Mouse (Mus musculus): ENCODE data around the gene Usp46. TPM values are rescaled to one million over a fixed set of nuclear protein-coding genes. Genes with fewer than 3 reads are reported as not detected.

Gene Usp46
- polyA plus RNA-seq, 1 experiment from 2014 or later: 36.8 TPM

DNA sequence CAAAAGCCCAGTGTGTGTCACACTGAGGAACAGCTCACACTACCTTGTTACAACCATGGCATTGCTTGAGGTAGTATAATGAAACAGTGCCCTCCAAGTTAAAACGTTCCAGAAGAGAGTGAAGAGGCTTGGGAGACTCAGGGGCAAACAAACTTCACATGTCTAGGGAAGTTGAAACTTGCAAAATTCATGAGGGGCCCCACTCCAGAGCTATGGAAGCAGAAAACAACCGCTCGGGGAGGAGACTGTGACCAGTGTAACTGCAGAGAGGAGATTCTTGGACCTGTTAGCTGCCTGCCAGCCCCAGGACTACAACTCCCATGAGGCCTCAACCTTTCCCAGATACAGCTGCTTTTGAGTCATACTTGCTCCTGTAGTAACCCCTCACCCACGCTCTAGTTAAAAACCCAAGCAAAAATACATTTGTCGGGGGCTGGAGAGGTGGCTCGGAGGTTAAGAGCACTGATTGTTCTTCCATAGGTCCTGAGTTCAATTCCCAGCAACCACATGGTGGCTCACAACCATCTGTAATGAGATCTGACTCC, 25.4 kb downstream of the Usp46 start:
- 76% methylated on average over 6 of the region's 6 CpGs for WGBS
- H3K27me3 ChIP-seq (ENCODE audit: control insufficient read depth, insufficient read depth, low read length): no peaks in the 10 kb centered on the region

GRCm38 (mm10) chr5:74040541-74040940, 27.7 kb downstream of the Usp46 start:
- H3K27me3 ChIP-seq (ENCODE audit: control insufficient read depth, insufficient read depth, low read length): no peaks in the 10 kb centered on the region
- no peak overlapping the region for H3K4me3 ChIP-seq (ENCODE audit: low read depth, low read length)
- H3K4me2 ChIP-seq (ENCODE audit: low read depth, low read length): no peak overlapping the region
- no peak for ATAC-seq (ENCODE audit: low read depth)
- no peaks in the 10 kb centered on the region for H3K4me1 ChIP-seq (ENCODE audit: control insufficient read depth, insufficient read depth, low read length)
- no peak overlapping the region for H3K9ac ChIP-seq (replicated peaks; ENCODE audit: low read depth, low read length)
- H3K36me3 ChIP-seq (ENCODE audit: control insufficient read depth, insufficient read depth, low read length): no peaks in the 10 kb centered on the region
- no peaks in the 10 kb centered on the region for H3K9me3 ChIP-seq (ENCODE audit: control insufficient read depth, low read length)
- WGBS: 95% methylated on average over 4 of the region's 4 CpGs
- no peak overlapping the region for H3K27ac ChIP-seq (ENCODE audit: low read depth, low read length)

More for the DNA sequence above, 25.4 kb downstream of the Usp46 start:
- no peak overlapping the region for H3K4me2 ChIP-seq (ENCODE audit: low read depth, low read length)
- no peak overlapping the region for H3K9ac ChIP-seq (replicated peaks; ENCODE audit: low read depth, low read length)
- H3K36me3 ChIP-seq (ENCODE audit: control insufficient read depth, insufficient read depth, low read length): no peaks in the 10 kb centered on the region
- H3K4me1 ChIP-seq (ENCODE audit: control insufficient read depth, insufficient read depth, low read length): no peaks in the 10 kb centered on the region
- H3K9me3 ChIP-seq (ENCODE audit: control insufficient read depth, low read length): no peaks in the 10 kb centered on the region; the same call in 1 of the 2 replicates
- no peak overlapping the region for H3K27ac ChIP-seq (ENCODE audit: low read depth, low read length)
- ATAC-seq (ENCODE audit: low read depth): no peak
- H3K4me3 ChIP-seq (ENCODE audit: low read depth, low read length): no peak overlapping the region

- Histone ChIP-seq H3K4me3 (ENCODE audit: low read depth, low read length) (no peak overlapping the region), H3K9me3 (ENCODE audit: control insufficient read depth, low read length) (no peaks in the 10 kb centered on the region), H3K27me3 (ENCODE audit: control insufficient read depth, insufficient read depth, low read length) (no peaks in the 10 kb centered on the region), H3K4me1 (ENCODE audit: control insufficient read depth, insufficient read depth, low read length) (no peaks in the 10 kb centered on the region), H3K36me3 (ENCODE audit: control insufficient read depth, insufficient read depth, low read length) (no peaks in the 10 kb centered on the region), H3K27ac (ENCODE audit: low read depth, low read length) (no peak overlapping the region), H3K4me2 (ENCODE audit: low read depth, low read length) (no peak overlapping the region), H3K9ac (replicated peaks; ENCODE audit: low read depth, low read length) (no peak overlapping the region)
- no peak for ATAC-seq (ENCODE audit: low read depth)
- 76% methylated on average over 2 of the region's 2 CpGs for WGBS
Observed at GRCm38 (mm10) chr5:74035454-74035853, 32.8 kb downstream of the Usp46 start.

DNA sequence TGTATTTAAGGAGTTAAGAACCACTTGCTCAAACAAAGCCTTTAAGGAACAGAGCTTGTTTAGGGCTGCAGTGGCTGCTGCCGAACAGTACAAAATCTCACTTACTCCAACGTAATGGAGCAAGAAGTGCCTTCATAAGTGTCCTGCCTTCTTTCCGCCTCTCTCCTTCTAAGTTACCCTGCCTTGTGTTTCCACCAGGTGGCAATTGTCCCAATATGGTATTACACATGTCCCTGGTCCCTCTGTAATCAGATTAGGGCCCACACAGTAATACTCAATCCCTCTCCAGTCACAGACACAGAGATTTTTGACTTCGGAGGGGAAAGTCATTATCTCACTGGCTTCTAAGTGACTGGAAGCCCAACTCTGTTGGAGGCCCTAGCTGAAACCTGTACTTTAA, 34.1 kb downstream of the Usp46 start:
- Histone ChIP-seq H3K27me3 (ENCODE audit: control insufficient read depth, insufficient read depth, low read length) (no peaks in the 10 kb centered on the region), H3K4me3 (ENCODE audit: low read depth, low read length) (no peak overlapping the region), H3K36me3 (ENCODE audit: control insufficient read depth, insufficient read depth, low read length) (no peaks in the 10 kb centered on the region), H3K4me1 (ENCODE audit: control insufficient read depth, insufficient read depth, low read length) (no peaks in the 10 kb centered on the region), H3K9ac (replicated peaks; ENCODE audit: low read depth, low read length) (no peak overlapping the region), H3K9me3 (ENCODE audit: control insufficient read depth, low read length) (no peaks in the 10 kb centered on the region), H3K27ac (ENCODE audit: low read depth, low read length) (no peak overlapping the region), H3K4me2 (ENCODE audit: low read depth, low read length) (no peak overlapping the region)
- no peak for ATAC-seq (ENCODE audit: low read depth)
- 90% methylated on average over 4 of the region's 4 CpGs for WGBS

DNA sequence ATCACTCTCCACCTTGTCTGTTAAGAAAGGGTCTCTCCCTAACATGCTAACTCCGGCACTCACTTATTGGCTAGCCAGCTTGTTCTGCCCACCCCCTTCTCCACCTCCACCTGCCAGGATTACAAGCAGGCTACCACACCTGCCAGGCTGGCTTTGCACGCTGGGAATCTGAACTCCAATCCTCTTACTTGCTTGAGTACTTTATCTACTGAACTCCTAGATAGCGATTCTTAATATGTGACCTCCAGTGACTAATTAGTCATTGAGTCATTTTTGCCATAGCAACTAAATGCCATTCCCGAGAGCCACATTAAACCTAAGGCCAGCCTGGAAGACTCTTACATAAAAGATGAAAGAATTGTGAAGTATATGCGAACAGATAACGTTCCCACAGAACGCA, 38.4 kb downstream of the Usp46 start:
- Histone ChIP-seq H3K27ac (ENCODE audit: low read depth, low read length) (no peak overlapping the region), H3K36me3 (ENCODE audit: control insufficient read depth, insufficient read depth, low read length) (no peaks in the 10 kb centered on the region), H3K4me1 (ENCODE audit: control insufficient read depth, insufficient read depth, low read length) (no peaks in the 10 kb centered on the region), H3K4me3 (ENCODE audit: low read depth, low read length) (no peak overlapping the region), H3K27me3 (ENCODE audit: control insufficient read depth, insufficient read depth, low read length) (no peaks in the 10 kb centered on the region), H3K9ac (replicated peaks; ENCODE audit: low read depth, low read length) (no peak overlapping the region), H3K9me3 (ENCODE audit: control insufficient read depth, low read length) (no peaks in the 10 kb centered on the region), H3K4me2 (ENCODE audit: low read depth, low read length) (no peak overlapping the region)
- 69% methylated on average over 7 of the region's 7 CpGs for WGBS
- no peak for ATAC-seq (ENCODE audit: low read depth)

- Histone ChIP-seq H3K4me2 (ENCODE audit: low read depth, low read length) (no peak overlapping the region), H3K4me1 (ENCODE audit: control insufficient read depth, insufficient read depth, low read length) (no peaks in the 10 kb centered on the region), H3K4me3 (ENCODE audit: low read depth, low read length) (no peak overlapping the region), H3K27me3 (ENCODE audit: control insufficient read depth, insufficient read depth, low read length) (no peaks in the 10 kb centered on the region), H3K27ac (ENCODE audit: low read depth, low read length) (no peak overlapping the region), H3K9ac (replicated peaks; ENCODE audit: low read depth, low read length) (no peak overlapping the region), H3K9me3 (ENCODE audit: control insufficient read depth, low read length) (no peaks in the 10 kb centered on the region), H3K36me3 (ENCODE audit: control insufficient read depth, insufficient read depth, low read length) (no peaks in the 10 kb centered on the region)
- 96% methylated on average over 25 of the region's 25 CpGs for WGBS
- no peak for ATAC-seq (ENCODE audit: low read depth)
Observed at GRCm38 (mm10) chr5:74028691-74029479, 39.3 kb downstream of the Usp46 start.

DNA sequence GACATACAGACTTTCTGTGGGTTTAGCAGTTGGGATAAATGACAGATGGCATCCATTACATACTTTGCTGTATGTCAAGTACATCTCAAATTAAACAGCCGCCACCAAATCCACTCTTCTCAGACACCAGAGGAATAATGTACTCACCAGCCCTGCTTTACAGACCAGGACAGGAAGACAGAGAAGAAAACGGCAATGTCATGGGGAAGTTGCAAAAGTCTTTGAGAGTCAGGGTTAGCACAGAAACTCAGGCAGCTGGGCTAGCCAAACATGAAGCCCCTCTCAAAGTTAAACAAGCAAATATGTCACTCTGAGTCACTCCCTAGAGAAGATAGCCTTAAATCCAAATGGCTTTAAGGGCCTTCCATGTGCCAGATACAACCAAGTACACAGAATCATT, 40.0 kb downstream of the Usp46 start:
- Histone ChIP-seq H3K27me3 (ENCODE audit: control insufficient read depth, insufficient read depth, low read length) (no peaks in the 10 kb centered on the region), H3K36me3 (ENCODE audit: control insufficient read depth, insufficient read depth, low read length) (no peaks in the 10 kb centered on the region), H3K4me2 (ENCODE audit: low read depth, low read length) (no peak overlapping the region), H3K27ac (ENCODE audit: low read depth, low read length) (no peak overlapping the region), H3K9ac (replicated peaks; ENCODE audit: low read depth, low read length) (no peak overlapping the region), H3K9me3 (ENCODE audit: control insufficient read depth, low read length) (no peaks in the 10 kb centered on the region), H3K4me1 (ENCODE audit: control insufficient read depth, insufficient read depth, low read length) (no peaks in the 10 kb centered on the region), H3K4me3 (ENCODE audit: low read depth, low read length) (no peak overlapping the region)
- 85% methylated on average over 2 of the region's 2 CpGs for whole genome bisulfite sequencing
- no peak for ATAC-seq (ENCODE audit: low read depth)

- no peak for ATAC-seq (ENCODE audit: low read depth)
- WGBS: 91% methylated on average over 4 of the region's 4 CpGs
- Histone ChIP-seq H3K4me2 (ENCODE audit: low read depth, low read length) (no peak overlapping the region), H3K9ac (replicated peaks; ENCODE audit: low read depth, low read length) (no peak overlapping the region), H3K9me3 (ENCODE audit: control insufficient read depth, low read length) (no peaks in the 10 kb centered on the region), H3K27ac (ENCODE audit: low read depth, low read length) (no peak overlapping the region), H3K27me3 (ENCODE audit: control insufficient read depth, insufficient read depth, low read length) (no peaks in the 10 kb centered on the region), H3K4me1 (ENCODE audit: control insufficient read depth, insufficient read depth, low read length) (no peaks in the 10 kb centered on the region), H3K4me3 (ENCODE audit: low read depth, low read length) (no peak overlapping the region), H3K36me3 (ENCODE audit: control insufficient read depth, insufficient read depth, low read length) (no peaks in the 10 kb centered on the region)
Observed at GRCm38 (mm10) chr5:74020506-74020905, 47.7 kb downstream of the Usp46 start.

DNA sequence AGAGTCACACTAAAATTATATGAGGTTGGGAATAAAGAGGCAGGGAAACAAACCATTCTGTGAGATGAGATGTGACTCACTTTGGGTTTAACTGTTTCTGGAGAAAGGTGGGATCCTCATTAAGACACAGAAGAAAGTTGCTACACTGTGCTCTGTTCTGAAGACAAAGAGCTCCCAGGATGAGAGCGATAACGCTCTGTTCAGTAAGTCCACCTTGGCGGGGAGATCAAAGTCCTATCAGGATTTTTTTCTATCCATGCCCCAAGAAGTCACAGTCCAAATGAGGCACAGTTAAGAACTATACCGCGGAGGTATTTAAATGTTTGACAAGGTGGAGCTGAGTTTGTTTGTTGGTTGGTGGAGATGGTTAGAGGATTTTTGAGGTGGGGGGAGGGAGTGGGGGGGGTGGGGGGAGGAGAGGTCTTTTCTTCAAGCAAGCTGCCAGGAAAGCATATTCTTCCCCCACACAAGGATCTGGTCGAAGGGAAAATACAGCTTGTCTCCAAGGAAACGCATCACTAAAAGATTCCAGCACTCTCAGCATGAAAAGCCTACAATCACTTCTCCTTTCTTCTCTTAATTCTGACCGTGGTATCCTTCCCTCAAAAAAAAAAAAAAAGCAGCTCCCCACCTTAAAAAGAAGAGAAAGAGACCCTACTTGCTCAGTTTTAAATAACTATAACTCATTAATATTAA, 49.2 kb downstream of the Usp46 start:
- Histone ChIP-seq H3K27ac (ENCODE audit: low read depth, low read length) (no peak overlapping the region), H3K4me2 (ENCODE audit: low read depth, low read length) (no peak overlapping the region), H3K9ac (replicated peaks; ENCODE audit: low read depth, low read length) (no peak overlapping the region), H3K4me1 (ENCODE audit: control insufficient read depth, insufficient read depth, low read length) (no peaks in the 10 kb centered on the region), H3K4me3 (ENCODE audit: low read depth, low read length) (no peak overlapping the region), H3K9me3 (ENCODE audit: control insufficient read depth, low read length) (no peaks in the 10 kb centered on the region), H3K36me3 (ENCODE audit: control insufficient read depth, insufficient read depth, low read length) (peaks cover 4% of the 10 kb centered on the region; the same call in 1 of the 2 replicates), H3K27me3 (ENCODE audit: control insufficient read depth, insufficient read depth, low read length) (no peaks in the 10 kb centered on the region)
- ATAC-seq (ENCODE audit: low read depth): no peak
- 70% methylated on average over 8 of the region's 8 CpGs for WGBS
